Mouse (Mus musculus) heart, adult 10 weeks (tissue): ENCODE measurements around the gene Speer4b. TPM values are rescaled to one million over a fixed set of nuclear protein-coding genes. Genes with fewer than 3 reads are reported as not detected.

Source experiments
- polyA plus RNA-seq: library from polyadenylated mRNA; stranded (reverse); fragments of 350-450 nt; fragmentation: Illumina TruSeq; extraction: RNeasy Lipid Tissue Mini Kit (QIAGEN cat#74804); gene quantifications from one replicate; pipeline ENCODE4 v1.2.3, GENCODE M21; 2014; ENCODE audit warnings: low read depth, low replicate concordance

Gene Speer4b
- not detected for polyA plus RNA-seq

DNA sequence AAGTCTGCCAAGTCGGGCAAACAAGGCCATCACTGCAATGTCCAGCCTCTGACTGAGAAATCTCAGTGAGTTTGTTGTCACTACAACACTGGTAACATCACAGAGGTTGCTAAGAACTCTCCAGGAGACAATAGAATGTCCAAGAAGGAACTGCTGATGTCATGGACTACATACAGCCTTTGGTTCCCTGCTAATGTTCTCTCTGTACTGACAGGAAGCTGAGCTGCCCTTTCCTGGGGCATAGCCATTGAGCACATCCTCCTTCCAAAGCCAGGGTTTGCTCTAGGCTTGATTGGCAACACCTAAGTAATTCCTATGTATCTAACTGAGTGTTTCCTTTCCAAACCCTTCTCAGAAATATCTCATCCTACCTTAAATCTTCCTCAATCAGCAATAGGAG, at the start of gene Speer4b:
Speer4b (minus strand) TSS at position 101 of the 400 bp plus-strand sequence.

